Mouse (Mus musculus): ENCODE measurements around the gene Golga4. TPM values are rescaled to one million over a fixed set of nuclear protein-coding genes. Genes with fewer than 3 reads are reported as not detected.

Golga4 gene
- total RNA-seq, 2 experiments from 2014 or later = 27.3 to 46.0 TPM

GRCm38 (mm10) chr9:118488896-118489578, 17.0 kb upstream of the Golga4 start:
- ATAC-seq (ENCODE audit: poor library complexity, severe bottlenecking) = no peak

DNA sequence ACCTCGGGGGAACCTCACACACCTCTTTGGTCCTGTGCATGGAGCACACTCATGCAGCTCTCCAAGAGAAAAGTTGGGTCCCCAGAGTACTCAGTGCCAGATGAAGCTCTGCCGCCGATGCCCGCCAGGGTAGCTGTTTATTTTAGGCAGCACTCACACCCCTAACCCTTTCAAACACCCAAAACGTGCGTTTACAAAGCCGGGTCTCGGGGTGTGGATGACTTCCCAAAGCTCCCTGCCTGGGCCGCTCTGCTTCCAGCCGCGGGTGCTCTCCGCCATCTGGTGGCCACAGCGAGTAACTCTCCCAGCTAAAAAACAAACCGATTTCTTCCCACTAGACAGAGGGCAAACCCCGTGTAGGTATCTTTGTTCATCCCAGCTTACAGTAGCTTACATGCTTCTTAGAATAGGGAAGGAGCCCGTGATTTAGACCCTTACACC, 16.5 kb upstream of the Golga4 start:
- peak; percentile 86 for ATAC-seq (ENCODE audit: poor library complexity, severe bottlenecking)

- no peak for ATAC-seq (ENCODE audit: poor library complexity, severe bottlenecking)
Observed at GRCm38 (mm10) chr9:118491195-118491594, 14.9 kb upstream of the Golga4 start.

GRCm38 (mm10) chr9:118492932-118493698, 13.0 kb upstream of the Golga4 start:
- no peak for ATAC-seq (ENCODE audit: poor library complexity, severe bottlenecking)

- ATAC-seq (ENCODE audit: poor library complexity, severe bottlenecking) = no peak
Observed at GRCm38 (mm10) chr9:118494106-118494505, 12.0 kb upstream of the Golga4 start.

DNA sequence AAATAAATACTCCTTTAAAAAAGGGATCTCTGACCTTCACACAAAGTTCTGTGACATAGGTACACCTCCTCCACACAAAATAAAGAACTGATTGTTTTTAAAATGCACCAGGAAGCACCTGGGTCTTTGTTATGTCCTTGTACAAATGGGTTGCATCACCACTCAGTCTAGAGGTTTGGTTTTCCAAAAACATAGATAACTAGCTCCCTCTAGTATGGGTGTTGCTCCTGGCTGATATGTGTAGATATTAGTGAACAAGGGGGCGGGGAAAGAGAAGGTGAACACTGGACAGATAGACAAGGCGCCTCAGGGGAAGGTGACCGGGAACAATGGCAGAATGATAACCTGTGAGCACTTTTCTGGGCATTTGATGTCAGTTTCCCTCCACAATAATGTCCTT, 10.1 kb upstream of the Golga4 start:
- ATAC-seq (ENCODE audit: poor library complexity, severe bottlenecking) = no peak

- no peak for ATAC-seq (ENCODE audit: poor library complexity, severe bottlenecking)
Observed at GRCm38 (mm10) chr9:118496952-118497351, 9.1 kb upstream of the Golga4 start.

GRCm38 (mm10) chr9:118498061-118498460, 8.0 kb upstream of the Golga4 start:
- ATAC-seq (ENCODE audit: poor library complexity, severe bottlenecking) = no peak

GRCm38 (mm10) chr9:118500963-118501362, 5.1 kb upstream of the Golga4 start:
- ATAC-seq (ENCODE audit: poor library complexity, severe bottlenecking) = no peak

- ATAC-seq (ENCODE audit: poor library complexity, severe bottlenecking) = no peak
Observed at GRCm38 (mm10) chr9:118504656-118505055, 1.4 kb upstream of the Golga4 start.

- peak; percentile 49 for ATAC-seq (ENCODE audit: poor library complexity, severe bottlenecking)
Observed at GRCm38 (mm10) chr9:118506404-118507231, 551 bp downstream of the Golga4 start.

DNA sequence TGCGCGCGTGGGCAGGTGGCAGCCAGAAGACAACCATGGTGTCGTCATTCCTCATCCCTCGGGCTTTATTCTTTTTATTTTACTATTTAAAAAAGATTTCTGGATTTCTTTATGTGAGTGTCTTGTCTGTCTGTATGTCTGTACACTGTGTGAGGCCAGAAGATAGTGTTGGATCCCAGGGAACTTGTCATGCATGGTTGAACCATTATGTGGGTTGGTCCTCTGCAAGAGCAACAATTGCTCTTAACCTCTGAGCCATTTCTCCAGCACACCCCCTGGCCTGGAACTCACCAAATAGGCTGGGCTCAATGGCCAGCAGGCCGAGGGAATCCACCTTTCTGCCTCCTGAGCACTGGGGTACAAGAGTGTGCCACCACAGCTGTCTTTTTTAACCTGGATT, 1.5 kb downstream of the Golga4 start:
- ATAC-seq (ENCODE audit: poor library complexity, severe bottlenecking) = no peak

- ATAC-seq (ENCODE audit: poor library complexity, severe bottlenecking) = no peak
Observed at GRCm38 (mm10) chr9:118508601-118509000, 2.5 kb downstream of the Golga4 start.

DNA sequence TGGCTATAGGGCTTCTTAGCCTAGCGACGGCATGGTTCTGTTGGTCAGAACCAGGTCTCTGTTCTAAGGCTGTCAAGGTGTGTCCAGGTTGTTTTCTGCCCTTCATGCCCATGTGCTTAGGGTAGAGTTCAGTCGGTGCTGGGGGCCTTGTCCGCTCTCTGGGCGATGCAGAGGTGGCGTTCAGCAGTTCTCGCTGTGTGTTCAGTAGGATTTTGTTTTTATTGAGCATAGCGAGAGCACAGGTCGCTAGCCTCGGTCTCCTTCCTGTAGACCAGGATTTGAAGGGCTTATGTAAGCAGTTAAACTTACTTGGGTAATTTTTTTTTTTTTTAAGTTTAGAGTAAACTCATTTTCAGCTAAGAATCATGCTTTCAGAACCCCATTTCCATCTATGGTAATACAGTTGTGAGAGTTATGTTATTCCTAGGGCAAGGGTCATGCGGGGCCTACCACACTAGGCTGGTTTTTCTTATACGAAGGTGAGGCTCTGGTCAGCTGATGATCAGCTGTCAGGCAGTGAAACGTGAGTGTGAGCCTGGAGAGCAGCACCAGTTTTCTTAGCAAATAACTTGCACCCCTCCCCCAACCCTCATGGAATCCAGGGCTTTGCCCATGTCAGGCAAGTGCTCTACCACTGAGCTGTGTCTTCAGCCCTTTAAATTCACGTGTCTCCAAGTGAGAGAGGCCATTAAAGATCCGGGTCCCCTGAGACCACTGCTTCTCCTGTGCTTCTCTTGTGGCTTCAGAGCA, 5.0 kb downstream of the Golga4 start:
- ATAC-seq (ENCODE audit: poor library complexity, severe bottlenecking) = no peak

- no peak for ATAC-seq (ENCODE audit: poor library complexity, severe bottlenecking)
Observed at GRCm38 (mm10) chr9:118512681-118513233, 6.7 kb downstream of the Golga4 start.

GRCm38 (mm10) chr9:118515476-118515875, 9.4 kb downstream of the Golga4 start:
- no peak for ATAC-seq (ENCODE audit: poor library complexity, severe bottlenecking)

GRCm38 (mm10) chr9:118516162-118516561, 10.1 kb downstream of the Golga4 start:
- no peak for ATAC-seq (ENCODE audit: poor library complexity, severe bottlenecking)

GRCm38 (mm10) chr9:118517619-118518018, 11.6 kb downstream of the Golga4 start:
- no peak for ATAC-seq (ENCODE audit: poor library complexity, severe bottlenecking)

GRCm38 (mm10) chr9:118519101-118519500, 13.0 kb downstream of the Golga4 start:
- ATAC-seq (ENCODE audit: poor library complexity, severe bottlenecking) = peak; percentile 43; the same call in 1 of the 2 replicates

GRCm38 (mm10) chr9:118520011-118520410, 13.9 kb downstream of the Golga4 start:
- ATAC-seq (ENCODE audit: poor library complexity, severe bottlenecking) = no peak

All from megakaryocyte, adult 5-6 weeks (primary cell).